Mouse (Mus musculus) liver, adult 2 months (tissue): ENCODE results near the gene Mtf1. TPM values are rescaled to one million over a fixed set of nuclear protein-coding genes. Genes with fewer than 3 reads are reported as not detected.

Source experiments
- DNase-seq: peaks from one replicate; pipeline ENCODE4 v3.0.0-alpha.2; 2011; ENCODE audit warnings: low read depth, low spot score; ENCODE audit errors: extremely low read depth
- H3K27ac ChIP-seq: fragments of 200-500 bp; replicated peaks from 2 replicates; pipeline ENCODE4 v1.5.1; 2012; ENCODE audit warnings: low read depth, mild to moderate bottlenecking, control low read depth, inconsistent platforms, low read length; ENCODE audit not compliant: insufficient read depth
- H3K27me3 ChIP-seq: fragments of 200-500 bp; 2 replicates; pipeline ENCODE4 v1.6.1; 2012; ENCODE audit warnings: mild to moderate bottlenecking, moderate library complexity, low read length, inconsistent platforms; ENCODE audit not compliant: control insufficient read depth, insufficient read depth
- H3K36me3 ChIP-seq: fragments of 200-500 bp; 2 replicates; pipeline ENCODE4 v1.6.1; 2012; ENCODE audit warnings: low read length, inconsistent platforms; ENCODE audit not compliant: control insufficient read depth, insufficient read depth
- H3K4me1 ChIP-seq: fragments of 200-500 bp; 2 replicates; pipeline ENCODE4 v1.6.1; 2011; ENCODE audit warnings: low read length; ENCODE audit not compliant: control insufficient read depth, insufficient read depth
- H3K4me3 ChIP-seq: fragments of 200-500 bp; 2 replicates; pipeline ENCODE4 v1.5.1; 2011; ENCODE audit warnings: low read depth, mild to moderate bottlenecking, control low read depth, low read length, moderate library complexity; ENCODE audit not compliant: insufficient read depth
- H3K79me2 ChIP-seq: fragments of 200-500 bp; 2 replicates; pipeline ENCODE4 v1.6.1; 2012; ENCODE audit warnings: inconsistent platforms, mild to moderate bottlenecking, low read length, moderate library complexity; ENCODE audit not compliant: control insufficient read depth, insufficient read depth
- H3K9ac ChIP-seq: fragments of 200-500 bp; 2 replicates; pipeline ENCODE4 v1.6.1; 2012; ENCODE audit warnings: low read depth, mild to moderate bottlenecking, control low read depth, inconsistent platforms, low read length
- CTCF ChIP-seq: fragments of 200-500 bp; IDR thresholded peaks from 2 replicates; pipeline ENCODE4 v1.5.1; 2011; ENCODE audit warnings: low read depth, low read length, control low read depth
- POLR2A ChIP-seq: fragments of 200-500 bp; IDR thresholded peaks from 2 replicates; pipeline ENCODE4 v1.6.1; 2011; ENCODE audit warnings: low read length, control low read depth; ENCODE audit not compliant: insufficient read depth; ENCODE audit errors: extremely low read depth
- WGBS: fragments of 180-500 bp; shearing (Covaris S2); methylation state at CpG from one replicate; pipeline ENCODE4 v1.1.7; 2018; 5-methylcytosine and 5-hydroxymethylcytosine counted together
- polyA plus RNA-seq: library from polyadenylated mRNA; depleted of rRNA; stranded (reverse); fragments of >200 nt; gene quantifications from 2 replicates; pipeline ENCODE4 v1.2.3, GENCODE M21; 2012; rRNA removed
- total RNA-seq: library from RNA; depleted of rRNA; stranded (reverse); fragments of >200 nt; gene quantifications from 2 replicates; pipeline ENCODE4 v1.2.3, GENCODE M21; 2014; rRNA removed

Mtf1 gene
- 4.3 and 5.5 TPM in 2 replicates for total RNA-seq
- polyA plus RNA-seq = 5.1 and 6.0 TPM in 2 replicates

GRCm38 (mm10) chr4:124801552-124802308, at the start of gene Mtf1:
Gene Mtf1, plus strand, starts transcription at chr4:124802104.
- Histone ChIP-seq H3K27ac (peak within 1 kb of the TSS; percentile 72), H3K27me3 (no peaks in the 10 kb centered on the region), H3K79me2 (peaks cover 18% of the 10 kb centered on the region; the same call in 1 of the 2 replicates), H3K36me3 (peaks cover 29% of the 10 kb centered on the region), H3K4me1 (peaks cover 13% of the 10 kb centered on the region), H3K4me3 (peak within 1 kb of the TSS; percentile 74), H3K9ac (peak within 1 kb of the TSS; percentile 80)
- TF ChIP-seq POLR2A (no peak), CTCF (peak; percentile 72)
- 3% methylated on average over 21 of the region's 21 CpGs for WGBS
- peak; percentile 68 for DNase-seq

GRCm38 (mm10) chr4:124752281-124753199, 49.4 kb upstream of the Mtf1 start:
- TF ChIP-seq POLR2A (no peak), CTCF (no peak)
- Histone ChIP-seq H3K9ac (peak overlapping the region; percentile 75), H3K79me2 (peaks cover 29% of the 10 kb centered on the region; the same call in 1 of the 2 replicates), H3K4me3 (peak overlapping the region; percentile 73), H3K27me3 (no peaks in the 10 kb centered on the region), H3K4me1 (peaks cover 21% of the 10 kb centered on the region), H3K27ac (peak overlapping the region; percentile 43), H3K36me3 (no peaks in the 10 kb centered on the region)
- peak; percentile 61 for DNase-seq
- 3% methylated on average over 15 of the region's 15 CpGs for WGBS

- Histone ChIP-seq H3K4me3 (no peak overlapping the region), H3K27me3 (no peaks in the 10 kb centered on the region), H3K27ac (no peak overlapping the region; the same call in 1 of the 2 replicates), H3K4me1 (peaks cover 19% of the 10 kb centered on the region), H3K9ac (no peak overlapping the region), H3K36me3 (no peaks in the 10 kb centered on the region), H3K79me2 (peaks cover 33% of the 10 kb centered on the region; the same call in 1 of the 2 replicates)
- TF ChIP-seq POLR2A = no peak
- TF ChIP-seq CTCF = no peak
- WGBS = 53% methylated on average over 7 of the region's 7 CpGs
- no peak for DNase-seq
Observed at GRCm38 (mm10) chr4:124755526-124755925, 46.4 kb upstream of the Mtf1 start.

GRCm38 (mm10) chr4:124759305-124759811, 42.5 kb upstream of the Mtf1 start:
- Histone ChIP-seq H3K79me2 (peaks cover 43% of the 10 kb centered on the region), H3K36me3 (no peaks in the 10 kb centered on the region), H3K27me3 (no peaks in the 10 kb centered on the region), H3K4me3 (no peak overlapping the region), H3K9ac (peak overlapping the region; percentile 10; the same call in 1 of the 2 replicates), H3K27ac (peak overlapping the region; percentile 83), H3K4me1 (peaks cover 13% of the 10 kb centered on the region)
- no peak for TF ChIP-seq POLR2A
- no peak for TF ChIP-seq CTCF
- WGBS = 14% methylated on average over 7 of the region's 7 CpGs
- peak; percentile 95 for DNase-seq

- Histone ChIP-seq H3K79me2 (peaks cover 40% of the 10 kb centered on the region), H3K27me3 (no peaks in the 10 kb centered on the region), H3K36me3 (no peaks in the 10 kb centered on the region), H3K27ac (peak overlapping the region; percentile 25; the same call in 1 of the 2 replicates), H3K4me1 (peaks cover 25% of the 10 kb centered on the region), H3K9ac (no peak overlapping the region), H3K4me3 (no peak overlapping the region)
- no peak for TF ChIP-seq CTCF
- no peak for TF ChIP-seq POLR2A
- DNase-seq = peak; percentile 53
- 29% methylated on average over 1 of the region's 1 CpGs for WGBS
Observed at GRCm38 (mm10) chr4:124761201-124761600, 40.7 kb upstream of the Mtf1 start.
